Mouse (Mus musculus) C2C12 (cell line): ENCODE data around the gene Cux1. TPM values are rescaled to one million over a fixed set of nuclear protein-coding genes. Genes with fewer than 3 reads are reported as not detected.

ENCODE experiments used
- H3K27me3 ChIP-seq: one replicate; pipeline ENCODE4 v1.6.1; 2011; ENCODE audit not compliant: control insufficient read depth, insufficient read depth, insufficient read length
- H3K36me3 ChIP-seq: one replicate; pipeline ENCODE4 v1.6.1; 2011; ENCODE audit not compliant: control insufficient read depth, insufficient read depth
- H3K4me3 ChIP-seq: one replicate; pipeline ENCODE4 v1.5.1; 2011; ENCODE audit warnings: mild to moderate bottlenecking, control low read depth; ENCODE audit not compliant: poor library complexity, insufficient read depth, severe bottlenecking
- H3K79me2 ChIP-seq: one replicate; pipeline ENCODE4 v1.6.1; 2011; ENCODE audit not compliant: control insufficient read depth, insufficient read depth
- H3K79me3 ChIP-seq: one replicate; pipeline ENCODE4 v1.6.1; 2011; ENCODE audit warnings: low read depth, control low read depth
- H3ac ChIP-seq: one replicate; pipeline ENCODE3; 2011; ENCODE audit warnings: low read depth; ENCODE audit not compliant: control insufficient read depth, insufficient read length
- CEBPB ChIP-seq: IDR thresholded peaks from one replicate; pipeline ENCODE4 v1.6.1; 2011; ENCODE audit warnings: low read depth, mild to moderate bottlenecking, control low read depth, moderate library complexity
- CTCF ChIP-seq: IDR thresholded peaks from one replicate; pipeline ENCODE4 v1.5.1; 2011; ENCODE audit not compliant: control insufficient read depth, insufficient read depth, insufficient read length
- FOSL1 ChIP-seq: IDR thresholded peaks from one replicate; pipeline ENCODE4 v1.8.0; 2011; ENCODE audit warnings: mild to moderate bottlenecking, low read length; ENCODE audit not compliant: poor library complexity, insufficient read depth, severe bottlenecking
- MAX ChIP-seq: IDR thresholded peaks from one replicate; pipeline ENCODE4 v1.6.1; 2011; ENCODE audit warnings: mild to moderate bottlenecking, control low read depth
- MYOD1 ChIP-seq: IDR thresholded peaks from one replicate; pipeline ENCODE4 v1.6.1; 2011; ENCODE audit warnings: low read depth; ENCODE audit not compliant: control insufficient read depth, insufficient read length
- MYOG ChIP-seq: IDR thresholded peaks from one replicate; pipeline ENCODE4 v1.6.1; 2011; ENCODE audit not compliant: control insufficient read depth, insufficient read length; ENCODE audit errors: extremely low read depth
- USF1 ChIP-seq: IDR thresholded peaks from one replicate; pipeline ENCODE4 v1.6.1; 2011; ENCODE audit warnings: low read depth, mild to moderate bottlenecking, control low read depth, moderate library complexity
- polyA plus RNA-seq: library from polyadenylated mRNA; unstranded; fragments of >200 nt; fragmentation: generic; extraction: Trizol; gene quantifications from one replicate; pipeline ENCODE4 v1.2.1, GENCODE M21; 2012; ENCODE audit warnings: missing spikeins

The Cux1 gene
- polyA plus RNA-seq, 1 experiment = 43.9 TPM

- Histone ChIP-seq H3ac (no peak overlapping the region), H3K36me3 (no peaks in the 10 kb centered on the region), H3K27me3 (no peaks in the 10 kb centered on the region), H3K4me3 (no peak overlapping the region), H3K79me2 (peaks cover 19% of the 10 kb centered on the region), H3K79me3 (peaks cover 9% of the 10 kb centered on the region)
- peak; percentile 62 for TF ChIP-seq FOSL1
- TF ChIP-seq MYOG = no peak
Observed at GRCm38 (mm10) chr5:136570171-136570570, 2.9 kb upstream of the Cux1 start.

- H3K27me3 ChIP-seq = no peaks in the 10 kb centered on the region
- peaks cover 33% of the 10 kb centered on the region for H3K79me2 ChIP-seq
- peaks cover 22% of the 10 kb centered on the region for H3K79me3 ChIP-seq
- peak overlapping the region; percentile 84 for H3K4me3 ChIP-seq
- peak overlapping the region; percentile 69 for H3ac ChIP-seq
- no peaks in the 10 kb centered on the region for H3K36me3 ChIP-seq
- peak; percentile 95 for TF ChIP-seq CTCF
- TF ChIP-seq CEBPB = no peak
Observed at GRCm38 (mm10) chr5:136568776-136569175, 1.5 kb upstream of the Cux1 start.

DNA sequence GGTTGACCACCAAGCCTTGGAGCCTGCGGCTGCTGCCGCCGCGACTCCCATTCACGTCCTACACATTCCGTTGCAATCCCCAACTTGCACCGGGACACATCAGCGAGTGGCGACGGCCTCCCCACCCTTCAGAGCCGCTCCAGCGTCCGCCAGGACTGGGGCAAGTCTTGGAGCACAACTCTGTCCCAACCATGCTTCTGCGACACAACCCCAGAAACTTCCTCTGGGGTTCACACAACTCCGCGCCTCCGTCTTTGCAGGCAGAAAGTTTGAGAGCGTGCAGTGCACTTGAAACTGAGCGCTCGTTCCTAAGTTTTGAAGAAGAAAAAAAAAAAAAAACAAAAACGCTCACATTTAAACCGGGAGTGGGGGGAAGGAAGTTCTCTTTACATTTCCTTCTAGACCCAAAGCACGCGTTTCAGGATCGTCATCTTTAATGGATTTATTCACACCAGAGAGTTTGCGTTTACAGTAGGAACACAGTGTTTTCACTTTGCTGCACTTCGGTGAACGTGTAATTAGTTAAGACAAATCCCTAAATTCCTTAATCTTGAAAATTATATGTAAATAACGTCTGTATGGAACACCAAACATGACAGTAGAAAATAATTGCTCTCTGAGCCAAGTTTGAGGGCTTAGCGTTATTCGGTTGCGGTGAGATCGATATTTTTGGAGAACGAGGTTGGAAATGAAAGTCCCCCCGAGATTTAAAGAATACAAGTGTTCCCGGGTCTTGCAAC is 906 bp upstream of the Cux1 start:
- peak overlapping the region; percentile 76 for H3ac ChIP-seq
- peaks cover 28% of the 10 kb centered on the region for H3K79me3 ChIP-seq
- H3K36me3 ChIP-seq = no peaks in the 10 kb centered on the region
- H3K27me3 ChIP-seq = no peaks in the 10 kb centered on the region
- no peak for TF ChIP-seq MYOD1
- no peak for TF ChIP-seq FOSL1
- TF ChIP-seq MAX = no peak
- no peak for TF ChIP-seq USF1
- no peak for TF ChIP-seq CTCF
- TF ChIP-seq CEBPB = no peak
- no peak for TF ChIP-seq MYOG
- peaks cover 39% of the 10 kb centered on the region for H3K79me2 ChIP-seq
- peak overlapping the region; percentile 84 for H3K4me3 ChIP-seq

DNA sequence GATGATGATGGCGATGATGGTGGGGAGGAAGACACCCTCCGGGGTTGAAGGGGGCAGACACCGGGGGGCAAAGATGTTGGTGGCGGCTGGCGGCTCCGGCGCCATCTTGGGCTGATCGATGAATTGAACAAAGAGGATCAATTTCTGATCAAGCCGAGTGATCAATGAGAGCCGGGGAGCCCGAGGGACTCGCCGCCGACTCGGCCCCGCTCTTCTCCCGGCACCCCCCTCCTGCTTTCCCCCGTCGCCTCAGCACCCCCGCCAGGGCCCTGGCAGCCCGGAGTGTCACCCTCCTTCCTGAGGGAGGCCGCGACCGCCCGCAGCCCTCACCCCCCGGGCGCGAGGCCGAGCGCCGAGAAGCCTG is 496 bp downstream of the Cux1 start:
- TF ChIP-seq FOSL1 = no peak
- no peak for TF ChIP-seq MYOD1
- TF ChIP-seq CEBPB = no peak
- TF ChIP-seq CTCF = no peak
- TF ChIP-seq MYOG = no peak
- no peak for TF ChIP-seq USF1
- TF ChIP-seq MAX = no peak
- Histone ChIP-seq H3K79me2 (peaks cover 53% of the 10 kb centered on the region), H3ac (peak overlapping the region; percentile 81), H3K36me3 (no peaks in the 10 kb centered on the region), H3K79me3 (peaks cover 41% of the 10 kb centered on the region), H3K27me3 (no peaks in the 10 kb centered on the region), H3K4me3 (peak overlapping the region; percentile 84)

DNA sequence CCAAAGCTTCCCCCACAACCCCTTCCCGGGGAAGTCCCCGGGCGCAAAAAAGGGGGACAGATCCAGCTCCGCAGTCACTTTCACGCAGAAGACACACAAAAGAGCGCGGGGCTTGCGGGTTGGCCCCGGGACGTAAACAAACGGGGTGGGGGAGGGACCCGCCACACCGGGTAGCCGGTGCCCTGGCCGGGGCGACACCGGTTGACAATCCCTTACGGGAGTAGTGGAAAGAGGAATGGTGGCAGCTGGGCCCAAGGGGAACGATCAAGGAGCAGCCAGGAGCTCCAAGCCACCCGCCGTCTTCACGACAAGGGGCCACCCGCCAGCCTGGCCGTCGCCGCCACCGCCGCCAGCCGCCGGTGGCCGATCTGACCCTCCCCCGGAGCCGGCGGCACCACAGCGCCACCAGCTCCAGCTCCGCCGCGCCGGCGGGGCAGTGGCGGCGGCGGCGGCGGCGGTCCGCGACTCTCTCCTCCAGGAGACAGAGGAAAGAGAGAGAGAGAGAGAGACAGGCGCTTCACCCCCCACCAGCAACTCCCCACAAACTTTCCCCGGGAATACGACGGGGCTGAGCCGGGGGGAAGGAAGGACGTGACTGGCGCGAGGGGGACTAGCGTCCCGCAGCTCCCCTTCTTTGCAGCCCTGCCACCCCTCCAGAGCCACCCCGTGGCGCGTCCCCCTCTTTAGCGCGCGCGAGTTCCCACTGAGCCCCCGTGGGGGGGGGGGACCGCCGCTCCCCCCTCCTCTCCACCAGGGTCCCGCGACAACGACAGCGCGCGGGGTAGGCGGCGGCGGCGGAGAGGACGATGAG is 1.1 kb downstream of the Cux1 start:
- Histone ChIP-seq H3K27me3 (no peaks in the 10 kb centered on the region), H3K79me3 (peaks cover 47% of the 10 kb centered on the region), H3K4me3 (peak overlapping the region; percentile 84), H3K36me3 (no peaks in the 10 kb centered on the region), H3ac (peak overlapping the region; percentile 81), H3K79me2 (peaks cover 59% of the 10 kb centered on the region)
- TF ChIP-seq USF1 = no peak
- no peak for TF ChIP-seq CEBPB
- no peak for TF ChIP-seq MAX
- TF ChIP-seq MYOG = no peak
- TF ChIP-seq MYOD1 = no peak
- peak; percentile 62 for TF ChIP-seq CTCF
- no peak for TF ChIP-seq FOSL1
